Mouse (Mus musculus) neutrophil, adult 5-6 weeks (primary cell): ENCODE results near the gene Gria1. TPM values are rescaled to one million over a fixed set of nuclear protein-coding genes. Genes with fewer than 3 reads are reported as not detected.

ENCODE experiments used
- ATAC-seq: fragments of 151-379, 151-347 bp; 2 replicates; pipeline ENCODE4 v1.8.0; 2017; ENCODE audit warnings: mild to moderate bottlenecking, moderate TSS enrichment; ENCODE audit not compliant: insufficient number of reproducible peaks, poor library complexity, low FRiP score, severe bottlenecking; ENCODE audit errors: extremely low read depth
- total RNA-seq: library from RNA; stranded (forward); fragments of 200-1000 nt; gene quantifications from 2 replicates; pipeline ENCODE4 v1.2.3, GENCODE M21; 2017

The Gria1 gene
- total RNA-seq, 1 experiment from 2014 or later, result not detected

DNA sequence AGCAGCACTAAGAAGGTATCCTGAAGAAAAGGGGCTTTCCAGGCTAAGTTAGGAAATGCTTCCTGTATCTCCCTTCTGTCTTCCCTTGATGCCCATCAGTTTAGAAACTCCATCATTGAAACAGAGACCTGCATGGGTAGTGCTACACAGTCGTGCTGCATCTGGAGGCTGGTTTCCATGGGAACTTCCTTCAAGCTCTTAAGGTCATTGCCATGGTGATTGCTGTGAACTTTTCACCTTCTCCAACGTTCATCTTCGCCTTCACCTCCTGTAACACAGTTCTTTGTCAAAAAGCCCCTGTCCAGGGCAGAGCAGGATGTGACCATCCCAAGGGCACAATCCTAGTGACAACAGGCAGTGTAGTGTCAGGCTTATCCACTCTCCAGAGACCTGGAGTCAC, 228.6 kb downstream of the Gria1 start:
- ATAC-seq, result no peak

- ATAC-seq, result no peak
Observed at GRCm38 (mm10) chr11:57243835-57244234, 232.6 kb downstream of the Gria1 start.

DNA sequence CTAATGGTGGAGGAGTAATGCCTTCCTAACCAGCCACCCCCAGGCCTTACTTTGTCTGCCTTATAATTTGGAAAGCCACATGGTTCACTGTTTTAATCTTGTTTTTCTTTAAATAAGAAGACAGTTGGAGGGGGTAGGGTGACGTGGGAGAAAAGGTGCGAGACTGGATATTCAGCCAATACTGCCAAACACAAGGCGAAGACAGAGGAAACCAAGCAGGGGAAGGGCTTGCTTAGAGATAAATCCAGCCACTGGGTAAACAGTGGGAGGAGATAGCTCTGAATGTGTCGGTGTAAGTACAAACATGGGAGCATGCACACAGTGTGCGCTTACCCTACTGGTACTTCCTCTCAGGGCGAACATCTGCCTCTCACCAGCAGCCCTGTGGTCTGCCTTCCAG, 233.4 kb downstream of the Gria1 start:
- ATAC-seq, result no peak

DNA sequence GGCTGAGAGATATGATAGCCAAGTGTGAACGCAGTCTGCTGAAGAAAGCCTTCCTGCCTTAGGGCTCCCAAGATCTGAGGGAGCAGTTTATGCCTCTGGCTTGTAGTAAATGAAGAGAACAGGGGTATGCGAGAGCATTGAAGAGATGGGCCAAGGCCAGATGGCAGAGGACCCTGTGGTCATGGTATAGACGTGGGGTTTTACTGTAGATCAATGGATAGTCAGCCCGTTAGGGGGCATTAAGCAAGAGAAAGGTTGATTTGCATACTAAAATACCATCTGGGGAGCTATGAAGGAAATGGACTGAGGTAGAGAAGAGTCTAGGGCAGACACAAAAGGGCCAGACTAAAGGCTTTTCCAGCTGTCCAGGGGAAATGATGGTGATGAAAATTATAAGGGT, 237.7 kb downstream of the Gria1 start:
- no peak for ATAC-seq

- ATAC-seq, result no peak
Observed at GRCm38 (mm10) chr11:57250129-57250528, 238.9 kb downstream of the Gria1 start.

- no peak for ATAC-seq
Observed at GRCm38 (mm10) chr11:57271687-57272086, 260.5 kb downstream of the Gria1 start.

GRCm38 (mm10) chr11:57274687-57275086, 263.5 kb downstream of the Gria1 start:
- ATAC-seq, result no peak

DNA sequence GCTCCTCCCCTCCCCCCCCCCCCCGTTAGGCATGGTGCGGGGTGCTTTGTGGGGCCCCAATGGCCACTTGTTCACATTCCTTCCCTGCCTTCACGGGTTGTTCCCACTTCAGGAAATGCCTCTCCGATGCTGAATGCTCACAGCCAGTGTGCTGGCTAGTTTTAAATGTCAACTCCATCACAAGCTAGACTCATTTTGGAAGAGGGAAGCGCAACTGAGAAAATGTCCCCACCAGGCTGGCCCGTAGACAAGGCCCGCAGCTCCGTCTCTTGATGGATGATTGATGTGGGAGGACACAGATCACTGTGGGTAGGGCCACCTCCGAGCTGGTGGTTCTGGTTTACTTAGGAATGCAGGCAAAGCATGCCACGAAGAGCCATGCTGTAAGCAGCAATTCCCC, 266.9 kb downstream of the Gria1 start:
- no peak for ATAC-seq

GRCm38 (mm10) chr11:57286119-57286518, 274.9 kb downstream of the Gria1 start:
- no peak for ATAC-seq

- ATAC-seq, result no peak
Observed at GRCm38 (mm10) chr11:57297376-57297775, 286.2 kb downstream of the Gria1 start.

DNA sequence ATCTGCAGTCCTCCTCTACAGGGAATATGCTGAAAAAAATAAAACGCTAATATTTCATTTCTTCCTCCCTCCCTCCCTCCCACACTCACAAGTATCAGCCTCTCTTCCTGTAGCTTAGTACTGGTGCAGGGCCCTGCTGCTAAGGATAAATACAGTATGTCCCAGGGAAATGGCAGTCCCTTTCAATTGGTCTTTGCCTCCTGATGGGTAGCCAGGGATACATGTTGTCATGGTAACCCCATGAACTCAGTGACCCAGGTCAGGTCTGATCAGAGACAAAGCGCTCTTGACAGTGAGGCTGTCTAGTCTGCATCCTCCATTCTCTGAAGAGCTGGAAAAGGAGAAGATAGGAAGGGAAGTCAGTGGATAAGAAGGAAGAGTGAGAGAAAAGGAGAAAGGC, 287.1 kb downstream of the Gria1 start:
- ATAC-seq, result no peak

DNA sequence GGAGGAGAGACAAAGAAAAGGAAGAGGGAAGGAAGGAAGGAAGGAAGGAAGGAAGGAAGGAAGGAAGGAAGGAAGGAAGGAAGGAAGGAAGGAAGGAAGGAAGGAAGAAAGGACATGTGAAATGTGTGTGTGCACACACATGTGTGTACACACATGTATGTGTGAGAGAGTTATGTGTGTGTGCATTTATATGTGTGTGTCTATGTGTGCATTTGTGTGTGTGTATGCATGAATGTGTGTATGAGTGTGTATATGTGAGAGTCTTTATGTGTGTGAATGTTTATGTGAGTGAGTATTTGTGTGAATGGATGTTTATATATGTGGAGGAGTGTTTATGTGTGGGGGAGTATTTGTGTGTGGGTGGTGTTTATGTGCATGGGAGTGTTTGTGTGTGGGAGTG, 287.5 kb downstream of the Gria1 start:
- no peak for ATAC-seq

DNA sequence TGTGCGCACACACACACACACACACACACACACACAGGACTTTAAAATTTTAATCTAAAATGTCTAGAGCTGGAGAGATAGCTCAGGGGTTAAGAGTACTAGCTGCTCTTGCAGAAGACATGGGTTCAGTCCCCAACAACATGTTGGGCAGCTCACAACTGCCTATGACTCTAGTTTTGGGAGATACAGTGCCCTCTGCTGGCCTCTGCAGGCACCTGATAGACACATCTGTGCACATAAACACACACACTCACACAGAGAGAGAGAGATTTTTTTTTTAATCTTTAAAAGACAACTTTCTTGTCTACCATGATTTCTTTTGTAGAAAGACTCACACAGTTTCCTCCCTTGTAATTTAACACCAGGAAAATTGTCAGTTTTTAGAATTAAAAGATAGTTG, 292.4 kb downstream of the Gria1 start:
- no peak for ATAC-seq

- no peak for ATAC-seq
Observed at GRCm38 (mm10) chr11:57306116-57306515, 294.9 kb downstream of the Gria1 start.

DNA sequence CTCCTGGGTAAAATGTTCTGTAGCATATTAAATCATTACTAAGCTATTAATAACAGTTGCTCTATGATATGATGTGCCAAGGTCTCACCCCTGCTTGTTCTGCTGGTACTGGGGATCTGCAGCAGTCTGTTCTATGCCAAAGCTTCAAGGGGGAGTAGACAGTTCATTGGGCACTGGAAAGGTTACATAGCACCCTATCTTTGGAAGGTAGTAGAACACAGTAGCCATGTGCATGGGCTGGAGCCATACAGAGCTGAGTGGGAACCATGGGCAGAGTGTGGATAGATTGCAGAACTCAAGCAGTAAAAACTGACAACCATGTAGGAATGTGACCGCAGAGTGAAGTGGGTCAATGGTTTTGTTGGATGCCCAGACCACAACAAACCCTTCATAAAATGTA, 295.7 kb downstream of the Gria1 start:
- no peak for ATAC-seq

DNA sequence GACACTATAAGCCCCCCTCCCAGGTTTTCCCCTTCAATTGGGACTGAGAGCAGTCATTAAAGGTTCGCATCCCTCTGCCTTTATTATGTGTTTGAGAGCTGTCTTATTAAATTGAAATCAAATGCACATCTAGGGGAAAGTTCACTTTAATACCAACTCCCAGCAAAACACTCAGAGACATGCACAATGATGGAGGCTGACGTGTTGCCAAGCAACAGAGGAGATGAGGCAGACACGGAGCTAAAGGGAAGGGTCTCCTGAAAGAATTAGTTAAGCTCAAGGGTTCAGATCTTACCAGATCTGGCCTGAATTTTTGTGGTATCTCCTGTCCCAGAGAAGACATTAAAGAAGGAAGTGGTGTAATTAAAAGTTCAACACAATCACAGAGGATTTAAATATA, 305.9 kb downstream of the Gria1 start:
- no peak for ATAC-seq

- no peak for ATAC-seq
Observed at GRCm38 (mm10) chr11:57317478-57317877, 306.3 kb downstream of the Gria1 start.

DNA sequence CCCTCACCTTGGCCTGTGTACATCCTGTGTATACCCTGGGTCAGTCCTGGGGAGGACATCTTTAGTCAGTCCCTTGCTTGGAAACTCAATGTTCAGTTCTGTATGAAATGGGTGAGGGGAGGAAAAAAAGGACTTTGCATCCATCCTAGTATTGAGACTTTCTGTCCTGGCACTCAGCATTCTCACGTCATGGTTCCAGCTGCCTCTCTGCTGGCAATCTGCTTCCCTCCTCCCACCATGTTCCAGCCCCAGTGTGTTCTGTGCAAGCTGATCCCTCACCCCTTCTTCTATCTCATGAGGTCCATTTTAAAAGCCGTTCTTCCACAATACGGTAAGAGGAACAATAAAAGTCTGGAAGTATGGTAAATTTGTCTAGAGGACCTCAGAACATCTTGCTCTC, 308.2 kb downstream of the Gria1 start:
- no peak for ATAC-seq

DNA sequence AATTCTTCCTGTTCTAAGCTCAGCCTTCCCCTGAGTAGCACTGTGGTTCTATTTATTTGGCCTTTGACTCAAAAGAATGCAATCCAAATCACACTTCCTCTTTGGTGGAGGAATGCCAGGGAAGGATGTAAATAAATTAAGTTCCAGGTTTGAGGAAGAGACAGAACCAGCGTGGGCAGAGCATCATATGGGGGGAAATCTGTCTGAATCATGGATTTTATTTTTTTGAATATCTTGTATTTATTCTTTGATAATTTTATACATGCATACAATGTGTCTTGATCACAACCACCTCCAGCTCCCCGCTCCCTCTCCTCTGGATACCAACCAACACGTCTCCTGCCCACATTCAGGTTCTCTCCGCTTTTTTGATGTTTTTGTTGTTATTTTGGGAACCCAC, 312.9 kb downstream of the Gria1 start:
- ATAC-seq, result no peak
